In genomic region chr7:79392860-79393513, GRCm38 (mm10) we compare ENCODE assay signal across 8 mouse cellular contexts. TPM values are rescaled to one million over a fixed set of nuclear protein-coding genes. Genes with fewer than 3 reads are reported as not detected.
DNase-seq lines count a peak whose midpoint lies in the region; ATAC-seq and TF ChIP-seq lines count a peak whose summit lies in the region.

No protein-coding gene starts in this region.

- no peaks in the 10 kb centered on the region for H3K36me3 ChIP-seq in heart, embryonic 11.5 days (ENCODE audit: control insufficient read depth, insufficient read depth, low read length)
- peaks cover 0 to 8% of the 10 kb centered on the region in 2 experiments; a peak in 2 of 4 replicates for H3K36me3 ChIP-seq in MEL (ENCODE audit: control insufficient read depth in 1 of 2, insufficient read depth in 2 of 2, low read length in 2 of 2)
- no peaks in the 10 kb centered on the region for H3K36me3 ChIP-seq in forebrain, embryonic 11.5 days (ENCODE audit: control insufficient read depth, insufficient read depth, low read length)
- peaks cover 17% of the 10 kb centered on the region for H3K36me3 ChIP-seq in liver, embryonic 12.5 days

- no peak overlapping the region for H3K27ac ChIP-seq in heart, embryonic 11.5 days (ENCODE audit: low read depth, low read length)
- peak overlapping the region; percentile 79; the same call in 1 of the 2 replicates for H3K27ac ChIP-seq in MEL (ENCODE audit: control insufficient read depth, low read depth, low read length)
- no peak overlapping the region for H3K27ac ChIP-seq in forebrain, embryonic 11.5 days (ENCODE audit: low read depth, low read length)
- H3K27ac ChIP-seq in liver, embryonic 12.5 days = peak overlapping the region; percentile 88

- 55% methylated on average over 9 of the region's 9 CpGs for WGBS in heart, embryonic 11.5 days (ENCODE audit: insufficient replicate concordance)
- 63% methylated on average over 9 of the region's 9 CpGs for WGBS in forebrain, embryonic 11.5 days
- WGBS in liver, embryonic 12.5 days (ENCODE audit: insufficient replicate concordance) = 42% methylated on average over 9 of the region's 9 CpGs

- DNase-seq in heart, adult 11 months = no peak
- DNase-seq in MEL (ENCODE audit: low read depth, low spot score) = peak; percentile 82
- DNase-seq in forebrain, embryonic 11.5 days (ENCODE audit: low spot score) = no peak
- DNase-seq in spleen, postnatal 36 days (ENCODE audit: low spot score in 2 of 2) = peak; percentile 21 to 43

- TF ChIP-seq RAD21 in MEL (IDR thresholded peaks at IDR 0.05; ENCODE audit: low read depth, low read length) = no peak

- H3K4me1 ChIP-seq in heart, embryonic 11.5 days (ENCODE audit: control insufficient read depth, insufficient read depth, low read length) = no peaks in the 10 kb centered on the region
- peaks cover 0 to 5% of the 10 kb centered on the region in 2 experiments; a peak in 2 of 4 replicates for H3K4me1 ChIP-seq in MEL (ENCODE audit: control insufficient read depth in 1 of 2, insufficient read depth in 2 of 2, low read length in 2 of 2)
- peaks cover 2% of the 10 kb centered on the region; the same call in 1 of the 2 replicates for H3K4me1 ChIP-seq in forebrain, embryonic 11.5 days (replicated peaks; ENCODE audit: control insufficient read depth, insufficient read depth, low read length)
- H3K4me1 ChIP-seq in liver, embryonic 12.5 days = peaks cover 15% of the 10 kb centered on the region

- TF ChIP-seq POLR2A in MEL (IDR thresholded peaks at IDR 0.05; ENCODE audit: control insufficient read depth in 1 of 2, insufficient read depth in 1 of 2, low read depth in 1 of 2, low read length in 2 of 2, poor library complexity in 1 of 2) = no peak

- no peaks in the 10 kb centered on the region for H3K27me3 ChIP-seq in heart, embryonic 11.5 days (ENCODE audit: control insufficient read depth, insufficient read depth, low read length)
- no peaks in the 10 kb centered on the region for H3K27me3 ChIP-seq in MEL (ENCODE audit: control insufficient read depth in 1 of 2, insufficient read depth in 2 of 2, low read length in 2 of 2)
- no peaks in the 10 kb centered on the region for H3K27me3 ChIP-seq in forebrain, embryonic 11.5 days (ENCODE audit: control insufficient read depth, insufficient read depth, low read length)
- peaks cover 4% of the 10 kb centered on the region; the same call in 1 of the 2 replicates for H3K27me3 ChIP-seq in liver, embryonic 12.5 days (replicated peaks)

- TF ChIP-seq EP300 in MEL (IDR thresholded peaks at IDR 0.05; ENCODE audit: low read depth in 1 of 2, low read length in 2 of 2) = no peak

- H3K9me3 ChIP-seq in heart, embryonic 11.5 days (replicated peaks; ENCODE audit: control insufficient read depth, low read length) = no peaks in the 10 kb centered on the region
- no peaks in the 10 kb centered on the region for H3K9me3 ChIP-seq in MEL (replicated peaks; ENCODE audit: insufficient read depth, low read length)
- H3K9me3 ChIP-seq in forebrain, embryonic 11.5 days (ENCODE audit: control insufficient read depth, low read length) = no peaks in the 10 kb centered on the region
- no peaks in the 10 kb centered on the region for H3K9me3 ChIP-seq in liver, embryonic 12.5 days (replicated peaks)

- peak overlapping the region; percentile 72 for H3K4me3 ChIP-seq in heart, embryonic 11.5 days (ENCODE audit: low read depth, low read length)
- H3K4me3 ChIP-seq in MEL (ENCODE audit: control insufficient read depth in 1 of 2, insufficient read depth in 1 of 2, low read depth in 2 of 2, low read length in 2 of 2) = peak overlapping the region; percentile 45 to 53
- H3K4me3 ChIP-seq in forebrain, embryonic 11.5 days (ENCODE audit: low read depth, low read length) = peak overlapping the region; percentile 64
- peak overlapping the region; percentile 77 for H3K4me3 ChIP-seq in liver, embryonic 12.5 days

- peaks cover 3% of the 10 kb centered on the region; the same call in 1 of the 2 replicates for H3K79me2 ChIP-seq in MEL (ENCODE audit: control insufficient read depth, insufficient read depth, low read length, poor library complexity)

- no peak for TF ChIP-seq CTCF in MEL (IDR thresholded peaks at IDR 0.05 in 2 of 3, conservative IDR thresholded peaks at IDR 0.05 in 1 of 3; ENCODE audit: control insufficient read depth in 1 of 3, insufficient read depth in 1 of 3, low read depth in 2 of 3, low read length in 3 of 3, poor library complexity in 1 of 3, severe bottlenecking in 1 of 3)

- no peak for ATAC-seq in heart, embryonic 11.5 days (replicated peaks; ENCODE audit: insufficient number of reproducible peaks, low FRiP score, low TSS enrichment)
- peak; percentile 40 for ATAC-seq in forebrain, embryonic 11.5 days (replicated peaks; ENCODE audit: low FRiP score)
- peak; percentile 74 for ATAC-seq in liver, embryonic 12.5 days
- ATAC-seq in frontal cortex, adult (ENCODE audit: low TSS enrichment) = no peak
- ATAC-seq in monocyte, adult 5-6 weeks (replicated peaks; ENCODE audit: insufficient number of reproducible peaks, low FRiP score, low TSS enrichment, poor library complexity, severe bottlenecking) = no peak

- H3K9ac ChIP-seq in heart, embryonic 11.5 days (ENCODE audit: low read depth, low read length) = peak overlapping the region; percentile 76
- H3K9ac ChIP-seq in MEL (ENCODE audit: control insufficient read depth, low read depth, low read length, poor library complexity, severe bottlenecking) = peak overlapping the region; percentile 86
- H3K9ac ChIP-seq in forebrain, embryonic 11.5 days (ENCODE audit: low read length) = peak overlapping the region; percentile 78
- peak overlapping the region; percentile 82 for H3K9ac ChIP-seq in liver, embryonic 12.5 days

- H3K4me2 ChIP-seq in heart, embryonic 11.5 days = peak overlapping the region; percentile 96
- H3K4me2 ChIP-seq in forebrain, embryonic 11.5 days (ENCODE audit: low read depth, low read length, severe bottlenecking) = peak overlapping the region; percentile 85
- peak overlapping the region; percentile 93 for H3K4me2 ChIP-seq in liver, embryonic 12.5 days

TF ChIP-seq in MEL, 35 proteins besides CTCF, POLR2A, EP300 and RAD21:
- TF ChIP-seq SMC3 (IDR thresholded peaks at IDR 0.05; ENCODE audit: low read depth, low read length) = no peak
- no peak for TF ChIP-seq GABPA (IDR thresholded peaks at IDR 0.05; ENCODE audit: low read depth, low read length)
- TF ChIP-seq MAX (IDR thresholded peaks at IDR 0.05; ENCODE audit: low read length) = no peak
- TF ChIP-seq HCFC1 (IDR thresholded peaks at IDR 0.05; ENCODE audit: low read depth, low read length) = 0 out of 2 replicates have a peak, but pooled peaks have one; percentile 18
- TF ChIP-seq GATA1 (IDR thresholded peaks at IDR 0.05; ENCODE audit: low read depth, low read length) = peak; percentile 52; the same call in 1 of the 2 replicates
- no peak for TF ChIP-seq MYB (IDR thresholded peaks at IDR 0.05; ENCODE audit: low read depth, low read length)
- no peak for TF ChIP-seq CHD2 (IDR thresholded peaks at IDR 0.05; ENCODE audit: low read length)
- no peak for TF ChIP-seq USF2 (IDR thresholded peaks at IDR 0.05; ENCODE audit: borderline replicate concordance in 1 of 2, insufficient read depth in 1 of 2, low read depth in 1 of 2, low read length in 2 of 2)
- TF ChIP-seq POLR2AphosphoS5 (IDR thresholded peaks at IDR 0.05; ENCODE audit: borderline replicate concordance, low read depth, low read length) = no peak
- TF ChIP-seq USF1 (IDR thresholded peaks at IDR 0.05; ENCODE audit: low read depth, low read length) = no peak
- no peak for TF ChIP-seq MAZ (IDR thresholded peaks at IDR 0.05; ENCODE audit: low read depth, low read length)
- 0 out of 2 replicates have a peak, but pooled peaks have one; percentile 12 for TF ChIP-seq CHD1 (IDR thresholded peaks at IDR 0.05; ENCODE audit: low read depth, low read length)
- 0 out of 2 replicates have a peak, but pooled peaks have one; percentile 32 for TF ChIP-seq ETS1 (IDR thresholded peaks at IDR 0.05; ENCODE audit: low read depth, low read length)
- no peak for TF ChIP-seq UBTF (IDR thresholded peaks at IDR 0.05; ENCODE audit: borderline replicate concordance, insufficient read depth, low read depth, low read length)
- TF ChIP-seq NELFE (IDR thresholded peaks at IDR 0.05; ENCODE audit: low read depth, low read length) = no peak

RNA-seq across cellular contexts. Expression of gene Fanci, which starts 1.3 kb away (rescaled TPM):
- polyA plus RNA-seq in heart, embryonic 11.5 days (2014; fragmentation: Nextera tagmentation; extraction: Ambion mirVana) = 10.6 and 13.2 TPM in 2 replicates
- total RNA-seq in MEL (2012; rRNA removed) = 6.9 and 8.4 TPM in 2 replicates
- polyA plus RNA-seq in MEL (2012; ENCODE audit: insufficient read depth in 1 of 2, insufficient read length in 2 of 2, low read depth in 1 of 2, low replicate concordance in 2 of 2, missing spikeins in 1 of 2) = 1 to 10 TPM in 1 of 2 experiments, not detected in 1; 9.0 TPM
- 23.0 and 24.0 TPM in 2 replicates for polyA plus RNA-seq in forebrain, embryonic 11.5 days (2014; fragmentation: Nextera tagmentation; extraction: Ambion mirVana)
- polyA plus RNA-seq in liver, embryonic 12.5 days (2016; fragmentation: Nextera tagmentation; extraction: Ambion mirVana) = 13.8 and 14.4 TPM in 2 replicates
- 2.6 to 5.1 TPM (median 4.6 TPM) in 3 replicates for total RNA-seq in monocyte, adult 5-6 weeks (2017)

RNA-seq across cellular contexts. Expression of gene Rlbp1, which starts 6.1 kb away (rescaled TPM):
- 0.19 TPM in 1 of 2 replicates, not detected in the other for polyA plus RNA-seq in heart, embryonic 11.5 days (2014; fragmentation: Nextera tagmentation; extraction: Ambion mirVana)
- total RNA-seq in MEL (2012; rRNA removed) = 0.12 and 0.16 TPM in 2 replicates
- under 1 TPM in 1 of 2 experiments, not detected in 1; 0.17 TPM for polyA plus RNA-seq in MEL (2012; ENCODE audit: insufficient read depth in 1 of 2, insufficient read length in 2 of 2, low read depth in 1 of 2, low replicate concordance in 2 of 2, missing spikeins in 1 of 2)
- polyA plus RNA-seq in forebrain, embryonic 11.5 days (2014; fragmentation: Nextera tagmentation; extraction: Ambion mirVana) = 3.0 and 3.5 TPM in 2 replicates
- polyA plus RNA-seq in liver, embryonic 12.5 days (2016; fragmentation: Nextera tagmentation; extraction: Ambion mirVana) = 0.10 TPM in 1 of 2 replicates, not detected in the other
- total RNA-seq in monocyte, adult 5-6 weeks (2017) = not detected in 3 replicates

Comparison
In these comparisons a context has a peak if more than half of its experiments do, and no peak if none do; other contexts are left out.
1. ATAC-seq: peak in forebrain, embryonic 11.5 days (single experiment) and liver, embryonic 12.5 days (single experiment); none in heart, embryonic 11.5 days (single experiment), frontal cortex, adult (single experiment) and monocyte, adult 5-6 weeks (single experiment).
2. H3K27ac ChIP-seq: peak in MEL (single experiment) and liver, embryonic 12.5 days (single experiment); none in heart, embryonic 11.5 days (single experiment) and forebrain, embryonic 11.5 days (single experiment).
3. DNase-seq: peak in MEL (single experiment) and spleen, postnatal 36 days (2 of 2); none in heart, adult 11 months (single experiment) and forebrain, embryonic 11.5 days (single experiment).
4. Peak in every context shown above with its lines, with median percentiles within 50 percentile points of each other: H3K4me2 ChIP-seq, H3K4me3 ChIP-seq and H3K9ac ChIP-seq.